Mouse (Mus musculus) stomach, embryonic 16.5 days (tissue): ENCODE data around the gene Msl2. TPM values are rescaled to one million over a fixed set of nuclear protein-coding genes. Genes with fewer than 3 reads are reported as not detected.

Experiments used
- ATAC-seq: fragments of 200-750 bp; cut with Nextera tagmentation; 2 replicates; pipeline ENCODE4 v1.8.0; 2017; ENCODE audit warnings: moderate number of reproducible peaks, moderate TSS enrichment; ENCODE audit not compliant: insufficient read depth, low FRiP score
- H3K27ac ChIP-seq: fragments of 300-500 bp; sonication (generic); 2 replicates; pipeline ENCODE4 v1.5.1; 2014; ENCODE audit warnings: low read length
- H3K27me3 ChIP-seq: fragments of 300-500 bp; sonication (generic); 2 replicates; pipeline ENCODE4 v1.6.1; 2014; ENCODE audit warnings: low read length, control low read depth, mixed read lengths; ENCODE audit not compliant: control insufficient read depth, insufficient read depth
- H3K36me3 ChIP-seq: fragments of 300-500 bp; sonication (generic); 2 replicates; pipeline ENCODE4 v1.6.1; 2014; ENCODE audit warnings: low read length; ENCODE audit not compliant: control insufficient read depth, insufficient read depth
- H3K4me1 ChIP-seq: fragments of 300-500 bp; sonication (generic); 2 replicates; pipeline ENCODE4 v1.6.1; 2014; ENCODE audit warnings: low read length, control low read depth, mixed read lengths; ENCODE audit not compliant: control insufficient read depth, insufficient read depth
- H3K4me2 ChIP-seq: fragments of 300-500 bp; sonication (generic); 2 replicates; pipeline ENCODE4 v1.6.1; 2014; ENCODE audit warnings: low read depth, low read length, mixed read lengths
- H3K4me3 ChIP-seq: fragments of 300-500 bp; sonication (generic); replicated peaks from 2 replicates; pipeline ENCODE4 v1.5.1; 2014; ENCODE audit warnings: mild to moderate bottlenecking, low read length
- H3K9ac ChIP-seq: fragments of 300-500 bp; sonication (generic); 2 replicates; pipeline ENCODE4 v1.6.1; 2014; ENCODE audit warnings: low read length
- H3K9me3 ChIP-seq: fragments of 300-500 bp; sonication (generic); replicated peaks from 2 replicates; pipeline ENCODE4 v1.6.1; 2016; ENCODE audit warnings: low read length, control low read depth; ENCODE audit not compliant: control insufficient read depth
- WGBS: fragments of 180-500 bp; shearing (Covaris S2); extraction: QIAGEN DNeasy Blood & Tissue Kit; methylation state at CpG from one replicate; pipeline ENCODE4 v1.1.7; 2014; 5-methylcytosine and 5-hydroxymethylcytosine counted together
- polyA plus RNA-seq: library from polyadenylated mRNA; unstranded; fragments of >200 nt; fragmentation: Nextera tagmentation; extraction: Ambion mirVana; gene quantifications from 2 replicates; pipeline ENCODE4 v1.2.1, GENCODE M21; 2015

Msl2 gene
- polyA plus RNA-seq, 1 experiment from 2014 or later, result 3.2 TPM

GRCm38 (mm10) chr9:101080046-101080685 is 6.3 kb downstream of the Msl2 start:
- H3K27ac ChIP-seq, result no peak overlapping the region
- ATAC-seq, result no peak
- no peaks in the 10 kb centered on the region for H3K9me3 ChIP-seq
- peak overlapping the region; percentile 57; the same call in 1 of the 2 replicates for H3K4me2 ChIP-seq
- H3K4me1 ChIP-seq, result peaks cover 30% of the 10 kb centered on the region
- no peaks in the 10 kb centered on the region for H3K27me3 ChIP-seq
- no peak overlapping the region for H3K9ac ChIP-seq
- no peak overlapping the region for H3K4me3 ChIP-seq
- WGBS, result 49% methylated on average over 3 of the region's 3 CpGs
- H3K36me3 ChIP-seq, result no peaks in the 10 kb centered on the region; the same call in 1 of the 2 replicates

DNA sequence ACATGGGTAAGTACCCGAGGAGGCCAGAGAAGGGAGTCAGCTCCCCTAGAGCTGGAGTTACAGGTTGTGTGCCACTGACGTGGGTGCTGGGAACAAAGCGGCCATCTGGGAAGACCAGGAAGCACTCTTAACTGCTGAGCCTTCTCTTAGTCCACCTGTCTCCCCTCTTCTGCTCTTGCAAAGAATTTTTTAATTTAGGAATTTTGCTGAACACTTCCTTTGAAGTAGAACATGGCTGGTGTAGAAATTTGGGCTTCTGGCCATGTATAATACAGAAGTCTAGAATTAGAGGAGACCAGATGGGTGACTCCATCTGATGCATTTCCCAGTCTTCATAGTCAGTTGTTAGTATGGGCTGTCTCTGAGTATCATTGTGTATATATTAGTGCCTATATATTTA is 9.8 kb downstream of the Msl2 start:
- Histone ChIP-seq H3K9me3 (no peaks in the 10 kb centered on the region), H3K27ac (no peak overlapping the region), H3K27me3 (no peaks in the 10 kb centered on the region), H3K4me1 (peaks cover 15% of the 10 kb centered on the region), H3K4me2 (no peak overlapping the region), H3K4me3 (no peak overlapping the region), H3K9ac (no peak overlapping the region), H3K36me3 (no peaks in the 10 kb centered on the region; the same call in 1 of the 2 replicates)
- WGBS, result 89% methylated on average over 3 of the region's 3 CpGs
- no peak for ATAC-seq

DNA sequence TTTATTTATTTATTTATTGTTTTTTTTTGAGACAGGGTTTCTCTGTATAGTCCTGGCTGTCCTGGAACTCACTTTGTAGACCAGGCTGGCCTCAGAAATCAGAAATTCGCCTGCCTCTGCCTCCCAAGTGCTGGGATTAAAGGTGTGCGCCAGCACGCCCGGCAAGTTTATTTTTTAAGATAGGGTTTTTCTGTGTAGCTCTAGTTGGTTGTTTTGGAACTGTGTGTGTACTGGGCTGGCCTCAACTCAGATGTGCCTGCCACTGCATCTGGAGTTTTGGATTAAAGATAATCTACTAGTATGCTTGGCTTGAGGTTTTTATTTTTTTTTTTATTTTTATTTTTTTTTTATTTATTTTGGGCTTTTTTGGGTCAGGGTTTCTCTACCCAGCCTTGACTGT is 21.5 kb downstream of the Msl2 start:
- no peak overlapping the region for H3K27ac ChIP-seq
- ATAC-seq, result no peak
- no peak overlapping the region for H3K9ac ChIP-seq
- no peak overlapping the region for H3K4me2 ChIP-seq
- no peaks in the 10 kb centered on the region for H3K27me3 ChIP-seq
- H3K9me3 ChIP-seq, result no peaks in the 10 kb centered on the region
- 94% methylated on average over 4 of the region's 4 CpGs for WGBS
- no peak overlapping the region for H3K4me3 ChIP-seq
- H3K4me1 ChIP-seq, result peaks cover 9% of the 10 kb centered on the region
- no peaks in the 10 kb centered on the region for H3K36me3 ChIP-seq

DNA sequence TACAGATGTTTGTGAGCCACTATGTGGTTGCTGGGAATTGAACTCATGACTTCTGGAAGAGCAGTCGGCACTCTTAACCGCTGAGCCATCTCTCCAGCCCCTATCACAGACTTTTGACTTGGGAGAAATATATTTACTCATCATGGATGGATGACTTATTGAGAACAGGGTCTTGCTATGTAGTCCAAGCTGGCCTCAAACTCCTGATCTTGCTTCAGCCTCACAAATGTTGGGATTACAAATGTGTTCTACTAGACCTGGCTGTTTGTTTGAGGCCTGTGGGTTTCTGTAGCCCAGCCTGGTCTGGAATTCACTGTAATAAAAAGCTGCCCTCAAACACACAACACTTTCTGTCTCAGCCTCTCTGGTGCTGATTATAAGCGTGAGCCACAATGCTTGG is 22.6 kb downstream of the Msl2 start:
- no peak for ATAC-seq
- Histone ChIP-seq H3K27me3 (no peaks in the 10 kb centered on the region), H3K4me3 (no peak overlapping the region), H3K9me3 (no peaks in the 10 kb centered on the region), H3K36me3 (peaks cover 9% of the 10 kb centered on the region; the same call in 1 of the 2 replicates), H3K4me1 (peaks cover 9% of the 10 kb centered on the region), H3K4me2 (no peak overlapping the region), H3K9ac (no peak overlapping the region), H3K27ac (no peak overlapping the region)
- WGBS, result 86% methylated on average over 3 of the region's 3 CpGs

DNA sequence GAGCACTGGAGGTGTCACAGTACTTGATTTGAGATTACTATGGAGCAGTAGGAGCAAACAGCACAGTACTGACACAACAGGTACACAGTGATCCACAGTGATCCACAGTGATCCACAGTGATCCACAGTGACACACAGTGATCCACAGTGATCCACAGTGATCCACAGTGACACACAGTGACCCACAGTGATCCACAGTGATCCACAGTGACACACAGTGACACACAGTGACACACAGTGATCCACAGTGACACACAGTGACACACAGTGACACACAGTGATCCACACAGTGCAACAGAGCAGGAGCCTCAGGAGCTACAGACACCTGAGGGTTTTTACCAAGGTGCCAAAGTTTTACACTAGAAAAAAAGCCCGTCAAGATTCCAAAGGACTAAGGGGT is 23.6 kb downstream of the Msl2 start:
- Histone ChIP-seq H3K4me2 (no peak overlapping the region), H3K9me3 (no peaks in the 10 kb centered on the region), H3K36me3 (peaks cover 12% of the 10 kb centered on the region; the same call in 1 of the 2 replicates), H3K9ac (no peak overlapping the region), H3K4me1 (peaks cover 9% of the 10 kb centered on the region), H3K4me3 (no peak overlapping the region), H3K27me3 (no peaks in the 10 kb centered on the region), H3K27ac (no peak overlapping the region)
- 63% methylated on average over 1 of the region's 1 CpGs for WGBS
- no peak for ATAC-seq

DNA sequence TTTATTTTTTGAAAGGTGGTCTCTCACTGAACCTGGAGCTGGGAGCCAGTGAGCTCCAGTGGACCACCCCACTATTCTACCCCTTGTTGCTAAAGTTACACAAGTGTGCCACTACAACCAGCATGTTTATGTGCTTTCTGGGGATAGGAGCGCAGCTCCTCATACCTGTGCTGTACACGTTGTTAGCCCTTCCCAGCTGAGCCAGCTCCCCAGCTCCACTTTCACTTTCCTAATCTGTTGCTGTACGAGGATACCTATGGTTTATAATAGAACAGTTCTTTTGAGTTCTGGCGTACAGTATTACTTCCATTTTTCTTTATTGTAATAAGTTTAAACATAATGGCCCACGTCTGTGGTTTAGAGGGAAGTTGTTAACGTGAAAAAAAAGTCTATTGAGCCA is 25.5 kb downstream of the Msl2 start:
- Histone ChIP-seq H3K4me1 (peaks cover 9% of the 10 kb centered on the region), H3K27ac (no peak overlapping the region), H3K36me3 (peaks cover 12% of the 10 kb centered on the region; the same call in 1 of the 2 replicates), H3K4me2 (no peak overlapping the region), H3K9me3 (no peaks in the 10 kb centered on the region), H3K9ac (no peak overlapping the region), H3K4me3 (no peak overlapping the region), H3K27me3 (no peaks in the 10 kb centered on the region)
- 62% methylated on average over 6 of the region's 6 CpGs for WGBS
- no peak for ATAC-seq

DNA sequence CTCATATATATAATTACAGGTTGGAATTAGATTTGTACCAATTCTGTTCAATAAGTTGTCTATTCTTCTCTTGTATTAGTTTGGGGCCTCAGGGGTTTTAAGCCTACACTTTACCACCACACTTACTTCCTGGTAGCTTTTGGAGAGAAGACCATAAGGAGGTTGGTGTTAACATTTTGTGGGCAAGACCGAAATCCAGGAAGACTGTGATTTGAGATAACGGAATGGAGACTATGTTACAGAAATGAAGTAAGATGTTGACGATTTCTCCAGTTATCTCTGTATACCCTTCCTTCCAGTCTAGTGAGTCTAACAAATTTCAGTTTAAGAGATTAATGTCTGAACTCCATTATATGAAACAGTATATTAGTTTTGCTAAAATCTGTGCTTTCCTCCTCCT is 26.3 kb downstream of the Msl2 start:
- WGBS, result 75% methylated on average over 3 of the region's 3 CpGs
- no peaks in the 10 kb centered on the region for H3K27me3 ChIP-seq
- no peak overlapping the region for H3K27ac ChIP-seq
- no peak overlapping the region for H3K4me3 ChIP-seq
- no peak overlapping the region for H3K4me2 ChIP-seq
- no peak overlapping the region for H3K9ac ChIP-seq
- no peaks in the 10 kb centered on the region for H3K9me3 ChIP-seq
- ATAC-seq, result no peak
- H3K36me3 ChIP-seq, result peaks cover 16% of the 10 kb centered on the region; the same call in 1 of the 2 replicates
- peaks cover 9% of the 10 kb centered on the region for H3K4me1 ChIP-seq

GRCm38 (mm10) chr9:101101547-101101946 is 27.6 kb downstream of the Msl2 start:
- Histone ChIP-seq H3K27ac (0 out of 2 replicates have a peak overlapping the region, but pooled peaks have one; percentile 8), H3K27me3 (no peaks in the 10 kb centered on the region), H3K4me1 (peaks cover 9% of the 10 kb centered on the region), H3K9ac (no peak overlapping the region), H3K9me3 (no peaks in the 10 kb centered on the region), H3K36me3 (peaks cover 16% of the 10 kb centered on the region), H3K4me3 (no peak overlapping the region), H3K4me2 (no peak overlapping the region)
- ATAC-seq, result no peak
- 90% methylated on average over 8 of the region's 8 CpGs for WGBS

GRCm38 (mm10) chr9:101102288-101102687 is 28.4 kb downstream of the Msl2 start:
- peaks cover 16% of the 10 kb centered on the region for H3K36me3 ChIP-seq
- no peak for ATAC-seq
- H3K4me2 ChIP-seq, result no peak overlapping the region
- no peaks in the 10 kb centered on the region for H3K9me3 ChIP-seq
- no peak overlapping the region for H3K9ac ChIP-seq
- no peaks in the 10 kb centered on the region for H3K27me3 ChIP-seq
- H3K4me1 ChIP-seq, result peaks cover 9% of the 10 kb centered on the region
- H3K4me3 ChIP-seq, result no peak overlapping the region
- WGBS, result 86% methylated on average over 3 of the region's 3 CpGs
- no peak overlapping the region for H3K27ac ChIP-seq
